Mouse (Mus musculus) c-Kit-positive CD71-negative TER-119-negative erythroid progenitor cells, embryonic 14.5 days (primary cell): Measurements from ENCODE around the gene Rps6ka4.

ENCODE experiments used
- DNase-seq: peaks from one replicate; pipeline ENCODE4 v3.0.0-alpha.2; 2013; ENCODE audit warnings: low read depth

The Rps6ka4 gene

DNA sequence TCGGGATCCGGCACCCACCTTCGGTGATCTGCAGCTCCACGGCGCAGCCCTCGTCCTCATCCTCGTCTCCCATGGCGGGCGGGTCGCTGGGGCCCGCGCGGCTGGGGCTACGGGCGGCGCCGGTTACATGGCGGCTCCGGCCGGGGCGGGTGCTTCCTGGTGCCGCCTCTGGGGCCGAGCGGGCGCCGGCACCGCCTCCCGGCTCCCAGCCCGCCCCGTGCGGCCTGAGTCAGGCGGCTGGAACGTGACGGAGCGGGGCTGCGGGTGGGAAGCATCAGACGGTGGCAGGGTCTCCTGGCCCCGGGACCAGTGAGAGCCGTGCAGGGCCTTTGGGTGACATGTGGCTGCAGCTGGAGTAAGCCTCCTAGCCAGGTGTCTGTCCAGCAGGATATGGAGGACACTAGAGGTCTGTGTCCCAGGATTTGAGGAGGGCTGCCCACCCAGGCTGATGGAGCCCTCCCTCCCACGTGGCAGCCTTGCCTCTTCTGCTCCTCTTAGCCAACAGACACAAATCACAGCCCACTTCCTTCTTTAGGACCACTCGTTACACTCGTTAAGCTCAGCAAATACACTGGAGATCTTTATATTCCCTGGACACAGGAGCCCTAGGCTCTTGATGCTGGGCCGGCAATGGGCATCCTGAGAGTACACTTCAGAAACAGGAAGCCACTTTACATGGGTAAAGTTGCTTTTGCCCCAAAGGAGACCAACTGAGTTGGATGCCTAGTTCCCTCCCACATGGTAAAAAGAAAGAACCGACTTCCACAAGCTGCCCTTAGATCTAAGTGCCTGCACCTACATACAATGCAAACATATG, at the start of gene Rps6ka4:
TSS of gene Rps6ka4 (minus strand) at position 162 of the 817 bp plus-strand sequence.
- DNase-seq = no peak

- DNase-seq = no peak
These were observed 37.5 kb upstream of the Rps6ka4 start for GRCm38 (mm10) chr19:6877965-6878364.

DNA sequence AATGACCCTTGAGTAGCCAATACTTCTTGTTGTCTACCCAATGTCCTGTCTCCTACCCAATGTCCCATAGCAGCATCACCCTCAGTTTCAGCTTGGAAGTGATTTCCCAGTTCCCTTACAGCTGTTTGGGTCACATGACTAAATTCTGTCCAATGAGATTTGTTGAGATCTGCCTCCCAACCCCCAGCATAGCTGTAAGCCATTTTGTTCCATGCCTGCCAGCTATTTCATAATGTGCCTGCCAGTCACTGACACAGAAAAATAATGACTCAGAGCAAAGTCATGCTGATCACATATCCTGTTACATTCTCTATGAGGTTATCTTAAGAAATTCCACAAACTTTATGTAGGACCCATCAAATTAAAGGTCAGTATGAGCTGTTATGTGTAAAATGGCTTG, 36.4 kb upstream of the Rps6ka4 start:
- no peak for DNase-seq

- no peak for DNase-seq
These were observed 35.4 kb upstream of the Rps6ka4 start for GRCm38 (mm10) chr19:6875834-6876233.

DNA sequence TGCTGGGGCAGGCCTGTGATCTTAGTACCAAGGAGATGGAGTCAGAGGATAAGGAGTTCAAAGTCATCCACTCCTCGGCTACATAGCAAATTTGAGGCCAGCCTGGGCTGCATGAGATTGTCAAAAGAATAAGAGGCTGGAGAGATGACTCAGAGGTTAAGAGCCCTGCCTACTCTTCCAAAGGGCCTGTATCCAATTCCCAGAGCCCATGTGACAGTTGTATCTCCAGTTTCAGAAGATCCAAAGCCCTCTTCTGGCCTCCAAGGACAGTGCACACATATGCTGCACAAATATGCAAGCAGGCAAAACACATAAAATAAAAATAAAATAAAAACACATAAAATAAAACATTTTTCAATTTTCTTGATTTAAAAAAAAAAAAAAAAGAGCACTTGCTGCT, 33.8 kb upstream of the Rps6ka4 start:
- no peak for DNase-seq

GRCm38 (mm10) chr19:6872701-6873100, 32.3 kb upstream of the Rps6ka4 start:
- no peak for DNase-seq

DNA sequence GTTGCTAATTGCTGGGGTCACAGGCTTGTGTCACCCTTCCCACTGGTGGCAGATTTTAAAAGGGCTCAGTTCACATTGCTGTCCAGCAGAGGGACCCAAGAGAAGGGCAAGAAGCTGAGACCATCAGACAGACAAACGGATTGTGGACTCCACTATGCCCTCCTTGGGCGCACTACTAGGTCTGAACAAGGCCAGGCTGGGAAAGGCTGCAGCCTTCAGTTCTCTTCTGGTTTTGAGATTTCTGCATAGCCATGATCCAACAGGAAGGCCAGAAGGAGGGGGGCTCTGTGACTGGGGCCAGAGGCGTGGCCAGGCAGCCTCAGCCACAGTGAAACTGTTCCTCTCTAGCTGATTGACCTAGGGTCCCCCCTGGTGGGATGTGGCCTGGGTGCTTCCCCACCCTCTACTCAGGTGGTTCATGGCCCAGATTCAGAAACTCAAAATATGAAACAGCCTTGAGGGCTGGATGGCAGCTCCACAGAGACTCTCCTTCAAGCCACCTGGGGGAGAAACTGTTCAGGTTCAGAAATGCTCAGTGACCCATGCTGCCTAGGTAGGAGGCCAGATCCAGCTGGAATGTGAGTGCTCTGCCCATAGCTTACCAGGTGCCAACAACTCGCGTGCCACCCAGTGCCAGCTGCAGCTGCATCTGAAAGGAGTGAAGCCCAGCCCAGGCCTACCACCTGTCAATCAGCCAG, 31.3 kb upstream of the Rps6ka4 start:
- DNase-seq = peak; percentile 48

DNA sequence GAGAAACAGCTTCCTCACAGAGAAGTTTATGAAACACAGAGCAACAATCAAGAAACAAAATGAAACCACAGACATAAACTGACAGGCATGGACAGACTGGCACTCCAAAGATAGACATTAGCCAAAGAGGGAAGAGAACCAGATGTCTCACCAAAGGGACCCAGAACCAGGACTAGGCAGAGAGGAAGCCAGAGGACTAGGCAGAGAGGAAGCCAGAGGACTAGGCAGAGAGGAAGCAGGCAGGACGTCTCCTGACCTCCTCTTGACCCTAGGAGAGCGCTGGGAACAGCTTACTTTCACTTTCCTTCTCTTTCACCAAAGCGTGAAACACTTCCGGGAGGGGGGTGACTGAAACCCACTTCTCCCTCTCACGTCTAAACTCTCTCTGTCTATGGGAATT, 28.9 kb upstream of the Rps6ka4 start:
- peak; percentile 59 for DNase-seq

- DNase-seq = no peak
These were observed 21.0 kb upstream of the Rps6ka4 start for GRCm38 (mm10) chr19:6861451-6861850.

- DNase-seq = no peak
These were observed 20.3 kb upstream of the Rps6ka4 start for GRCm38 (mm10) chr19:6860706-6861105.

GRCm38 (mm10) chr19:6859971-6860370, 19.5 kb upstream of the Rps6ka4 start:
- DNase-seq = no peak

DNA sequence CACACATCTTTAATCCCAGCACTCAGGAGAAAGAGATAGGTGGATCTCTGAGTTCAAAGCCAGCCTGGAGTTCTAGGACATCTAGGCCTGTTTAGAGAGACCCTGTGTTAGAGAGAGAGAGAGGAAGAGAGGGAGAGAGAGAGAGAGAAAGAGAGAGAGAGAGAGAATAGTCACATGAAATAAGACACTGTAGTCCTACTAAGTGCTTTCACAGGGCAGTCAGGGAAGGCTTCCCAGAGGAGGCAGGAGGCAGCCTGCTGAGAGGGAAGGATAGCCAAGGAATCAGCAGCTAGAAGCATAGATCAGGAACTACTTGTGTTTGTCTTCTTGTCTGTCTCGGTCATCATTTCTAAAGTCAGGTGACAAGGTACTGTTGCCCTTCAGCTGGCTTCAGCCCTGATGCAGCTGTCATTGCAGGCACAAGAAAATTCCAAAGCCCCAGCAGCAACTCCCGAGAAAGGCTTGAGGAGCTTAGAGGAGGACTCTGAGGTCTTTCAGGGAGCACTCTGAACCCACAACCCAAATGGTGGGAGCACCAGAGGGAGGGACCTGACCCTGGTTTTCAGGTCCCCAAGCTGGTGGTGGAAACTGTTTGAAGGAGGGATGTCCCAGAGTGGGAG, 18.7 kb upstream of the Rps6ka4 start:
- no peak for DNase-seq

GRCm38 (mm10) chr19:6858031-6858430, 17.6 kb upstream of the Rps6ka4 start, which contains the start of gene Ccdc88b:
TSS of gene Ccdc88b (minus strand) at chr19:6858211.
- peak; percentile 56 for DNase-seq

- DNase-seq = no peak
These were observed 17.1 kb upstream of the Rps6ka4 start for GRCm38 (mm10) chr19:6857391-6858005.

- DNase-seq = no peak
These were observed 16.5 kb upstream of the Rps6ka4 start for GRCm38 (mm10) chr19:6857003-6857360.

- no peak for DNase-seq
These were observed 16.0 kb upstream of the Rps6ka4 start for GRCm38 (mm10) chr19:6856281-6857002.

- DNase-seq = no peak
These were observed 15.0 kb upstream of the Rps6ka4 start for GRCm38 (mm10) chr19:6855225-6856031.

GRCm38 (mm10) chr19:6854658-6855057, 14.2 kb upstream of the Rps6ka4 start:
- DNase-seq = no peak

GRCm38 (mm10) chr19:6853903-6854302, 13.5 kb upstream of the Rps6ka4 start:
- DNase-seq = no peak

- DNase-seq = no peak
These were observed 12.2 kb upstream of the Rps6ka4 start for GRCm38 (mm10) chr19:6852393-6853305.
